Mouse (Mus musculus) lung, postnatal 36 days (tissue): ENCODE results near the gene Prss27.
A peak's percentile ranks its signal among the peaks of the same experiment; 100 is the strongest.

Source experiments
- DNase-seq: peaks from one replicate; pipeline ENCODE4 v3.0.0; 2022; ENCODE audit warnings: mixed read lengths

Prss27 gene

GRCm38 (mm10) chr17:24037844-24038243 is at the start of gene Prss27:
Prss27 (plus strand) TSS chr17:24038144.
- DNase-seq, result no peak

GRCm38 (mm10) chr17:23989802-23990201 is 48.1 kb upstream of the Prss27 start:
- DNase-seq, result peak; percentile 74

GRCm38 (mm10) chr17:23992789-23993553 is 45.0 kb upstream of the Prss27 start:
- DNase-seq, result no peak

GRCm38 (mm10) chr17:23993559-23994428 is 44.1 kb upstream of the Prss27 start:
- peak; percentile 97 for DNase-seq

- no peak for DNase-seq
Measured at GRCm38 (mm10) chr17:23994667-23995066, 43.3 kb upstream of the Prss27 start.

GRCm38 (mm10) chr17:23995421-23995820 is 42.5 kb upstream of the Prss27 start:
- DNase-seq, result no peak

- DNase-seq, result no peak
Measured at GRCm38 (mm10) chr17:23997901-23998300, 40.0 kb upstream of the Prss27 start, which contains the start of gene Prss22. Prss22 (minus strand) TSS chr17:23998100.

DNA sequence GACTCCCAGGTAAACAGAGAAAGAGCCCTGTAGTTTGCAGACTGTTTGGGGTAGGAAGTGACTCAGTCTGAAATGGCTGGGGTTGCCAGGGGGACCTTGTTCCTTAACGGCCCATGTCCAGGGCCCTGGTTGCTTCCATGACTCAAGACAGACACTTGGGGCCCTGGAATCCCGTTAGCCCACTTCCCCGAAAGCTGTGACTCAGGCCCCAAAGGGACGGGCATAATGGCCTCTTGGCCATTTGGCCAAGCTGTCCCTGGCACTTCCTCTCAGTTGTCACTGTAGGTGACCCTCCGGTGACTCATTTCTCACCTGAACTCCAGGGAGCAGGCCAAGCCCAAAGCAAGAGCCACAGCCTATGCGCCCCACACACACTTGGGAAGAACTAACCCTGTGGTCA is 39.6 kb upstream of the Prss27 start:
- DNase-seq, result no peak

DNA sequence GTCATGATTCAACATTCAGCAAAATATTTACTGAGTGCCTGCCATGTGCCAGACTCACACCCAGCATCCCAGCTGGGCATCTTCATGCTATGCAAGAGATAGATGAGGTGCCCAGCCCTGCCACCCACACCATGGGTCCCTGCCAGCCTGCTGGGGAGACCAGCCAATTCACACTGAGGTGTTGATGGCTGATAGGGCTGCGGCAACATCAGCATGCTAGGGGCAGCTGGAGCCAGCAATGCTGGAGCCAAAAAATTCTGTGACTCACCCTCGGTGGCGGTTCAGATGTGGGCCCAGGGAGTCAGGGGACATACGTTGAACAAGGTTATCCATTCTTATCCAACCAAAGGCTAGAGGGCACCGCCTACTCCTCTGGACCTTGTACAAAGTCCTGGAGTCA is 37.5 kb upstream of the Prss27 start:
- no peak for DNase-seq

DNA sequence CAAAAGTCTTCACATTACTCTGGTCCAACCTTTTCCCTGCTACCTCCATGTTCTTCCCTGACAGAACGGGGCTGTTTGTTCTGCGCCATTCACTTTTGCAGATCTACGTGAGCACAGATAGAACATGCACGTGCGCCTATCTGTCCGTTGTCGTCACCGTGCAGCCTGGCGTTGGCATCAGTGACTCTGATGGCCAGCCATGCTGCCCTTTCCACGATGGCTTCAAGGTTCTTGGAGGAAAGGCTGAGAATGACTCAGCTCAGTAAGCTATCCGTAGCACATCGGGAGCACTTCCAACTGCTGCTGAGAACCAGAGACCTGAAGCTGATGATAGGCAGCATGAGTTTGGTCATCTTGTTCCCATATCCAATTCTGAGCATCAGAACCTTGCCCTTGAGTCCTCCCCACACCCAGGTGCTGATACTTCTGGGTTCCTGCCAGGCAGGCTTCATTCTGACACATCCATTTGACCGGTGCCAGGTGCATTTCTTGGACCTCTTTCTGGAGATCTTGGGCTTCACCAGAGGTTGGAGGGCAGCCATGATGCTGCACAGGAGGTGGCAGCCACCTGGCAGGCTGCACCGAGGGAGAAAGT is 33.8 kb upstream of the Prss27 start:
- no peak for DNase-seq

DNA sequence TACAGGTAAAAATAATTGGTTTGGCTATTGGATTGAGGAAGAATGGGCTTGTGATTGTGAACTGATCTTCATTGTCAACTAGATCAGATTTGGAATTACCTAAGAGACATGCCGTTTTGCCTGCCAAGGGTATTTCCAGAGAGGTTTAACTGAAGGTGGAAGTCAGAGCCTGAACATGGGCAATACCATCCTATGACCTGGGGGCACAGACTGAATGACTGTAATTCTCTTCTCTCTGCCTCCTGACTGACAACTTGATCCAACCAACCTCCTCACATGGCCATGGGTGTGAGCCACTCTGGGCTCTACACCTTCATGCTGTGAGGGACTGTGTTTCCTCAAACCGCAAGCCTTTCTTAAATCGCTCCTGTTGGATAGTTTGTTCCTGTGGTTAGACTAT is 32.9 kb upstream of the Prss27 start:
- no peak for DNase-seq

DNA sequence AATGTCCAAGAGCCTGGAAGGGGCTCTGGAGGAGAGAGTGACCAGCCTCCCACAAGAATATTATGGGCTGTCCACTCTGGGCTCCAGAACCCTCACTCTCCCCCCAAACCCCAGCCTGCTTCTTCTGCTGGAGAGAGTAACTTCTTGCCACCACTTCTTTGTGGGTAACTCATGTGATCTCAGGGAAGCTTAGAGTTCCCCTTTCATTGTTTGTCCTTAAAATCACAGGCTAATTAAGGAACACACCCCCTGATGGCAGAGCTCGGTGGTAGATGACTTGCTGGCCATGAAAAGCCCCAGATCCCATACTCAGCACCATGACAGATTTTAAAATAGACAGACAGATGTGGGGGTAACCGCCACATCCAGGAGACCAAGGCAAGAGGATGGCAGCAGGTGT is 31.0 kb upstream of the Prss27 start:
- no peak for DNase-seq

- DNase-seq, result peak; percentile 70
Measured at GRCm38 (mm10) chr17:24007391-24007790, 30.6 kb upstream of the Prss27 start.

DNA sequence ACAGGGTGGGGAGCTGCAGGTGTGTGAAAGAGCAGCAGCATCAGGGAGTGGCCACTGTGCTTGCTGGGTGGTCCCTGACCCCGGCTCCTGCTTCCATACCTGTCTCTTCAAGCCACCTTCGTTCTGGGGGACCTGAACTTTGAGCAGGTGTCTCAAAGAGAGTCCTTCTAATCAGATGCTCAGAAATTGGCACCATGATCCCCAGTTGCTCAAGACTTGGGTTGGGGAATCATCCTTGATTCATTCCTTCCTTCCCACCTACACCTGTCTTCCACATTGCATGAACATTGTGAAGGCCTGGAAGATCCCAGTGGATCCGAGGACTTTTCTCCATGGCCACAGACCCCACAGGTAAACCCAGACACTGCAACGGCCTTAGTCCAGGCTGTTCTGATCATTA is 29.8 kb upstream of the Prss27 start:
- no peak for DNase-seq

- peak; percentile 38 for DNase-seq
Measured at GRCm38 (mm10) chr17:24009617-24010016, 28.3 kb upstream of the Prss27 start.

DNA sequence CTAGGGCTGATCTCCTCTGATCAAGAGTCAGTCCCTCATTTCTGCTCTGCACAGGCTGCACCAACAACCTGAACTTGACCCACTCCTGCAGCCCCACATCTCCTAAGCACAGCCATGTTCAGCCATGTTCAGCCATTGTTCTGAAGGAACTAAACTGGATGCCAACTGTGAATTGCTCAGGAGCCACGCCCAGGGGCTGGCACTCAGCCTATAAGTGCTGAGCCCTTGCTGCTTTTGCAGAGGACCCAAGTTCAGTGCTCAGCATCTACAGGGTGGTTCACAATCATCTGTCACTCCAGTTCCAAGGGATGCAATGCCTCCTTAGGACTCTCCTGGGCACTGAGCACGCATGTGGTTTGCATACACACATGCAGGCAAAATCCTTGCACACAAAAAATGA is 25.0 kb upstream of the Prss27 start:
- DNase-seq, result no peak

DNA sequence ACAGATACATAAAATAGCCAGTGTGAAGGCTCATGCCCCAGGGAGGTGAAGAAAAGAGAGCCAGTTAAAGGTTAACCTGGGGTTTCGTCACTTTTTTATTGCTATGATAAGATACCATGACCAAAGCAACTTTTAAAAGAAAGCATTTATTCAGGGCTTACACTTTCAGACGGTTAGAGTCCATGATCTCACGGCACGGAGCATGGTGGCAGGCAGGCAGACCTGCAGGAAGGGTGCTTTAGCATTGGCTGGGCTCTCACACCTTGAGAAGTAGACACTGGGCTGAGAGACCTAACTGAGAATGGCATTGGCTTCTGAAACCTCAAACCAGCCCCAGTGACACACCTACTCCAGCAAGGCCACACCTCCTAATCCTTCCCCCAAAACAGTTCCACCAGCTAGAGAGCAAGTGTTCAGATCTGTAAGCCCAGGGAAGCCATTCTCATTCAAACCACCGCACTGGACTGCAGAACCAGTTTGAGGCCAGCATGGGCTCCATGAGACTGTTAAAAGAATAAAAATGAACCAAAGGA is 23.4 kb upstream of the Prss27 start:
- DNase-seq, result no peak

GRCm38 (mm10) chr17:24015727-24016126 is 22.2 kb upstream of the Prss27 start:
- peak; percentile 58 for DNase-seq

GRCm38 (mm10) chr17:24020696-24021095 is 17.2 kb upstream of the Prss27 start:
- peak; percentile 78 for DNase-seq

- peak; percentile 49 for DNase-seq
Measured at GRCm38 (mm10) chr17:24021375-24022199, 16.4 kb upstream of the Prss27 start.

GRCm38 (mm10) chr17:24029477-24029876 is 8.5 kb upstream of the Prss27 start:
- no peak for DNase-seq

DNA sequence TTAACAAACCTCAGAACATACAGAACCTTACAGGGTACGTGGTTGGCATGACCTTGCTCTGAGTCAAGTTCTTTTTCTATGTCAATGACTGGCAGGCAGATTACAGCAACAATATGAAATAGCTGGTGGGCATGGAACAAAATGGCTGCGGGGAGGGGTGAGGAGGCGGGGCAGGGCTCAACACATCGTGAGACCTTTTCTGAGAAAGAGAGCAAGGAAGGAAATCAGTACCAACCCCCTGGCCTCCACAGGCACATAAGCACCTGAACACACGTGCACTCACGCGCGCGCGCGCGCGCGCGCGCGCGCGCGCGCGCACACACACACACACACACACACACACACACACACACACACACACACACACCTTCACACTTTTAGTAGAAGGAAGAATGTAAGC is 7.4 kb upstream of the Prss27 start:
- DNase-seq, result no peak
